Mouse (Mus musculus) R1 (cell line): ENCODE measurements at regions not wholly inside any gene's neighbourhood (a gene's known extent, or its start where the extent isn't known, plus 50 kb on each side); places are given as distances from the start of the nearest gene placed in this dataset.
A peak's percentile ranks its signal among the peaks of the same experiment; 100 is the strongest.

Source experiments
- DNase-seq: peaks from one replicate; pipeline ENCODE4 v3.0.0-alpha.2; 2018; ENCODE audit warnings: low read depth, low spot score

- DNase-seq = peak; percentile 68
Measured at GRCm38 (mm10) chr13:31681571-31681970, 56.0 kb downstream of the Foxf2 start.

GRCm38 (mm10) chr13:31683311-31683710 is 57.7 kb downstream of the Foxf2 start:
- peak; percentile 87 for DNase-seq

- DNase-seq = no peak
Measured at GRCm38 (mm10) chr13:31688531-31688930, 62.9 kb downstream of the Foxf2 start.

GRCm38 (mm10) chr13:31689317-31689716 is 63.7 kb downstream of the Foxf2 start:
- peak; percentile 68 for DNase-seq

GRCm38 (mm10) chr13:31695725-31696124 is 70.1 kb downstream of the Foxf2 start:
- DNase-seq = no peak

- DNase-seq = no peak
Measured at GRCm38 (mm10) chr13:31704199-31704598, 78.6 kb downstream of the Foxf2 start.

- peak; percentile 27 for DNase-seq
Measured at GRCm38 (mm10) chr13:31705406-31705805, 79.8 kb downstream of the Foxf2 start.

GRCm38 (mm10) chr13:31710681-31711080 is 85.1 kb downstream of the Foxf2 start:
- DNase-seq = no peak

GRCm38 (mm10) chr13:31715683-31716082 is 90.1 kb downstream of the Foxf2 start:
- DNase-seq = no peak

GRCm38 (mm10) chr13:31716771-31717170 is 89.7 kb upstream of the Foxc1 start:
- no peak for DNase-seq

- no peak for DNase-seq
Measured at GRCm38 (mm10) chr13:31720731-31721130, 85.7 kb upstream of the Foxc1 start.

GRCm38 (mm10) chr13:31728862-31729261 is 77.6 kb upstream of the Foxc1 start:
- DNase-seq = peak; percentile 59

GRCm38 (mm10) chr13:31746276-31746675 is 60.2 kb upstream of the Foxc1 start:
- DNase-seq = peak; percentile 40
